Mouse (Mus musculus): ENCODE measurements around the gene Rnasek.

Gene Rnasek

DNA sequence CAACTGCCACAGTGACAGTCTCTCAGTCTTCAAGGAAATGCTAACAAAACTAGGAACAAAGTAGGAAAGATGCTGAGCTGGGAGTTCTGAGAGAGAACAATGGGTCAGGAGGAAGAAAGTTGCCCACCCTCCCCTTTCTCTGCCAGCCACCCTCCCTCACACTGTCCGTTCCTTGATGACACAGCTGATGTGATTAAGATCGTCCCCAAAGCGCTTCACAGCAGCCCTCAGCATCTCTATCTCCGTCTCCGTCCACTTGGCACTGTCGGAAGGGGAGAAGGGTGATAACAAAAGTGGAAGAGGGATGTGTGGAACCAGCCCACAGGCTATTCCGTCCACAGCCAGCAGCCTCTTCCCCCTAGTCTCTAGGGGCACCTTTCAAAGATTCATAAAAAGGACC lies 2.9 kb downstream of the Rnasek start:
- no peak for DNase-seq (ENCODE audit: low spot score in 2 of 2)

DNA sequence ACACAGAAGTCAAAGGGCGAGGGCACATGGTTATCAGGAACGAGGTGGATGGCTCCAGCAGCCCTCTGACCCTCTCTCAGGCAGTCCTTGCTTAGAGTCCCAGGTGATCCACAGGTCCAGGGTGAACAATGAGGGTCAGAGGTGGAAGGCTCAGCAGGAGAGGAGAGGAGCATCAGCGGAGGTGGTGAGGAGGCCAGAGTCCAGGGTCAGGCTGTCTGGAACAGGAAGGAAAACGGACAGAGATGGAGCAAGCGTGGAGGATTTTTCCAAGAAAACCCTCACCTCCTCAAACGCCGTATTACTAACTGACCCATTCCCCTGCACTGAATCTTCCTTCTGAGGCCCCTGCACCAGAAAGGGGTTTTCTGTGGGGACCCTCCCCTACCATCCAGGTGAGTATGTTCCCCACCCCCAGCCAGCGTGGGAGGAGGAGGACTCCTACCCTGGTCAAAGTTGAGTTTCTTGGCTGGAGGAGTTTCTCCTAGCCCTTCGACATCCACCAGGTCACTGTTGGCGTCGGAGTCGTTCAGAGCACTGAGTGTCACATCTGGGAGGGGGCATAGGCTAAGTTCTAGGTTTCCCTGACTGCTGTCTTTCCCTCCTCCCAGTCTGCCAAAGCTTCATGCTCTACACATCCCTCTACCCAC lies 4.3 kb downstream of the Rnasek start:
- DNase-seq (ENCODE audit: low spot score in 2 of 2), result no peak

DNA sequence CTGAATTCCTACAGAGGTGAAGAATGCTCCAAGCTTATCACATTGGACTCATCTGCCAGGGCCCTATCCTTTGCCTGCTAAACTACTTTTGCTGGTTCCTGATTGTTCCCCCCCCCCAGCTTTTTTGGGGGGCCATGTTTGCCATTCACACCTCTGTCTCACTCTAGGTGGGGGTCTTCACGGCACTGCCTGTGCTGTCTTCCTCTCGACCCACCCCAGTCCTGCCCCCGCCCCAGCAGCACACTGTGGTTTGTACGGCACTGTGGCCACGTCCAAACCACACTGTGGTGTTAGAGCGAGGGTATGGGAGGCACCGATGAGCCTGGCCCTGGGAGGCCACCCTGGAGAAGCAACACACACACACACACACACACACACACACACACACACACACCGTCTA lies 5.1 kb downstream of the Rnasek start:
- DNase-seq (ENCODE audit: low spot score in 2 of 2), result no peak

DNA sequence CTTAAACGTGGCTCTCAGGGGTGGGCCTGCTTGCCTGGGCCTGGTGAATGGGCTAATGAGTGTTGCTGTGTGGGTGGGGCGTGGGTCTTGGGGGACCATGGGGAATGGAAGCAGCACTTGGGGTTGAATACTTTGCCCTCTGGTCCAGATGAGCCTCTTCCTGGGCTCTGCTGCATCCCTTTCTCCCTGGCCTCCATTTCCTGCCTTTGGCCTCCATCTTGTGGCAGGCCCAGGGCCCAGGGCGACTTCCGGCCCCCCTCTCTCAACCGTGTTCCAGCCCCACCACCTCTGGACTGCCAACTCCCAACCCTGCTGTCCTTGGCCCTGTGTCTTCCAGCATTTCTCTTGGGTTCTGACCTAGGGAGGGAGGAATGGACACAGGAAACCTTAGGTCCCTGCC lies 5.6 kb downstream of the Rnasek start:
- no peak for DNase-seq (ENCODE audit: low spot score in 2 of 2)

DNA sequence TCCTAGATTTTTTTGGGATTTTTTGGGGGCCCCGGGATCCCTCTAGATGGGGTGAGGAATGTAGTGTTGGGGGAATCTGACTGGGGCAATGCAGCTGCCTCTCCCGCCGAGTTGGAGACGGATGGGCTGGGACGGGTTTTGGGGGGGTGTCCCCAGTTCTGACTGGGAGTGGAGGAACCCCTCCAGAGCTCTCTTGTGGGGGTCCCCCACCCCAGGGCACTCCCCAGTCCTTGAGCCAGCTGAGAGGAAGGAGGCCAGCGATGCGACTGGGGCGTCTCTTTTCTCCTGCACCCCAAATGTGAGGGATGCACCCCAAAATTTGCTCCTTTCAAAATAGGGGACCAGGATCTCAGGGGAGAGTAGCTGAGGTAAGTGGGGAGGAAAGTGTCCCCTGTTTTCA lies 6.6 kb downstream of the Rnasek start:
- no peak for DNase-seq (ENCODE audit: low spot score in 2 of 2)

DNA sequence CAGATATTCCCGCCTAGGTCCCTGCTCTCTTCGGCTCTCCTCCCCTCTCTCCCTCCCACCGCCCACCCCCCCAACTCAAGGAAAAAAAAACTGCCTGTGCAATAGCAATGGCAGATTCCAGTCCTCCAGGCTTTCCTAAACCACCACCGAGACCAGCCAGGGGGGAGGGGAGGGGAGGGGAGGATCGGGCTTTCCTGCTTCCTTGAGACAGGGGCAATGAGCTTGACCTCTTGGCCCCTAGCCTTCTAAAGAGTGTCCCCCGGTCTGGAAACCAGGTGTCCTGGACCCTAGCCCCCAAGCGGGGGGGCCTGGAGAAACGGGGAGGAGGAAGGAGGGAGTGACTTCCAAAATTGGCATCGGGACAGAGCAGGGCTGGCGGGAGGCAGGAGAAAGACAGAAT lies 7.1 kb downstream of the Rnasek start:
- DNase-seq (ENCODE audit: low spot score in 2 of 2), result no peak

DNA sequence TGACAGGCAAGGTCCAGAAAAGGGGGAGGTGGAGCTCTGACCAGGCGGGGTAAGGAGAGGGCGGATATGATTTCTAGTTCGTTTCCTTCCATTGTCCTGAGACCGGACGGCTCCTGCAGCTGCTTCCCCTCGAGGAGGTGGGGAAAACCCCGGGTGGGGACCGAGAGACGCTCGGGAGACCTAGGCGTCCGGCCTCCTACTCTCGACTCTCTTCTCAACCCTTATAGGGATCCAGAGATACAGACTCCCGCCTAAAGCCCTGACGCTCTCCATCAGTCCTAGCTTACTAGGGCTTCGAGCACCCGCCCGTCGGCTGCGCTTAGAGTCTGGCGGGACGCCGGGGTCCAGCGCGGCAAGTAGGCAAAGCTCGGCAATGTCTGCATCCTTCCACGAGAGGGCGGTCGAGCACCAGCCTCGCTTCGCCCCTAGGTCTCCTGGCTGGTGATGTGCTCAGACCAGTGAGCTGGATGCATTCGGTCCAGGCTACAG lies 9.4 kb downstream of the Rnasek start:
- no peak for DNase-seq (ENCODE audit: low spot score in 2 of 2)

DNA sequence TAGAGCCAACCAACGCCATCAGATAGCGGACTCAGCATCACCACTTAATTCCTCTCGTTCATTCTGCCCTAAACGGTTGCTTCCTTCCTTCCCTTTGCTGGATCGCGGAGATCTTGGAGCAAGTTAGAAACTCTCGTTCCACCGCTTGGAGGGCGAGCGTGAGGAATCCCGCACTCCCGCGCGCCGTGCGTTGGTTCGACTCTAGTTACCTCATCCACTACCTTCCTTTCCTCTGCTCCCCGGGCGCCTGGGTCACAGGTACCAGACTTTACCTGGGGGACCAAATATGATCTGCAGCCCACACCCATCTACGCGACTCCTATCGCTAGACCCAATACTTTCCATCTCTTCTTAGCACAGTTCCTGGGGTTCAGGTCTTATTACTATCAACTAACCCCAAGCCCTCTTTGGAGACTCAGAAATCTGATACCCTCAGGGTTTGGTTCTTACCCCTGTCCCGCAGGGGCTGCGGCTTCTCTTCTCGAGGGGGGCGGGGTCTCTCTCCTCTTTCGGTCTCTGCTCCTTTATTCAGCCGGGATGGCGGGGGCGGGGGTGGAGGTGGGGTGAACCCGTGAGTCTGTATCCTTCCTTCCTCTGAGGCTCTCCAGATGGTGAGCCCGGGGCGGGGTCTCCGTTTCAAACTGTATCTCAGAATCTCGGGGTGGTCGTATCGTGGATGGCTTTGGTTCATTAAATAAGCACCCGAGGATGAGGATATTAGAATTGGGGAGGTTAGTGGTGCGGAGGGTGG lies 10.2 kb downstream of the Rnasek start, which contains the start of gene Bcl6b:
TSS of gene Bcl6b (minus strand) at position 539 of the 751 bp plus-strand sequence.
- DNase-seq (ENCODE audit: low spot score in 2 of 2), result no peak

DNA sequence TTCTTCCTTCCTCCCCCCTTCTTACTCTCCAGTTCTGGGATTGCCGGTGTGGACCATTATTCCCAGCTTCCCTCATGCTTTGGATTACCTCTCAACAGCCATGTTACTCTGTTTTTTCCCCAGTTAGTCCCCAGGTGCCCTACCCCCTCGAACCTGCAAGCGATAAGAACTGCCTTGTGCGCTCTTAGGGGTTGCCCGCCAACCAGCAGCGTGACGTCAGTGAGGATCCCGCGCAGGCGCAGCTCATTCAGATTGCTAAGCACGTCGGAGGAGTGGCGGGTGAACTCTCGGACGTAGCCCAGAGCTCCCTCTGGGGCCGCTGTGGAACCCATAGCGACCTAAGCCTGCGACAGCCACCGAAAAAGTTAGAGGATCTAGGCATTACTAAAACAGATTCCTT lies 10.8 kb downstream of the Rnasek start:
- DNase-seq (ENCODE audit: low spot score in 2 of 2), result no peak

DNA sequence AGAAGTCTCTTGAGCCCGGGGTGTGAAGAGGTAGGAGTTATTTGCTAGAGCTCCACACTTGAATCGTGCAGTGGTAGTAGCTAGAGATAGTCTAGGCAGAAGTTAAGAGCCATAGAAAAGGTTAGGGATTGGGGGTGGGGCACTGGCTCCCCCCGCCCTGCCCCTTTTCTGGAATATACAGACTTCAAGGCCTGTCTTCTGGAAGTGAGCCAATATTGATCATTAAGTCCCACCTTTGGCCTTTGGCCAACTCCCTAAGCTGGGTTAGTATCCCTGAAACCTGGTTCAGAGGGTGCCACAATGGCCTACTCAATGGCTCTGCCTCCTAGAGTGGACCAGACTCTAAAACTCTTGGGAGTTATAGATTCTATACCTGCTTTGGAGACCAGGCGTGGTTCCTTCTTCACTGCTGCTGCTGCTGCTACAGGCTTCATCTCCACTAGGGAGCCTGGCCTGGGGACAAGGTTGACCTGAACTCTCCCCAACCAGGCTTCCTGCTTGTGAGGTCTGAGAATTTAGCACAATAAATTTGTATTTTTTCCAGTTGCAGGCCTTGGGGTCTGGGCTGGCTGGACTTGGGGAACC lies 11.9 kb downstream of the Rnasek start:
- DNase-seq (ENCODE audit: low spot score in 2 of 2), result no peak

DNA sequence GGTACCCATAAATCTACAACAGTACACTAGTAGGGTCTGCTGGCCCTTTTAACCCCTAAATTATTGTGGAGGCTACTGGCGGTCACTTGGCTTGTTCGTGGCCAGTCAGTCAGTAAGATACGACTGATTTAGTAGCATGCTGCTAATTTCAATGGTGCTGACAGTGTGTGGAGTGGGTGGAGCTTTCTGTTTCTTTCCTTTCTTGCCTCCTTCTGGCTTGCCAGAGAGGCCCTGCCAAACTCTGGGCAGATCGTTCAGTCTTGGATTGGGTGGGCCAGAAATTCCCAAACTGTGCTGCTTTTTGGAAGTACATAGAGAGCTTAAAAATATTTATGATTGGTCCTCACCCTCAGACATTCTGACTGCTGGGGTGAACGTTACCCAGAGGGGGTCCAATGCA lies 12.5 kb downstream of the Rnasek start:
- DNase-seq (ENCODE audit: low spot score in 2 of 2), result no peak

DNA sequence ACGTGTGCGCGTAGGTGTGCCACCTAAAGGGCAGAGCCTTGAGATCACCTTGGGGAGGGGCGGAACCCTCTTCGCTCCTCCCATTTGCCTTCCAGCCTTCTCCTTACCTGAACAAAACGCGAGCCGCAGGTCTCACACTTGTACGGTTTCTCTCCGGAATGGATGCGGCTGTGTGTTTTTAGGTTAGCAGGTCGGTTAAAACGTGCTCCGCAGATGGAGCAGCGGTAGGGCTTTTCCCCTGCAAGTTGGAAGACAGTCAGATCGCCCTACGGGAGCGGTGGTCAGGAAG lies 13.1 kb downstream of the Rnasek start:
- no peak for DNase-seq (ENCODE audit: low spot score in 2 of 2)

DNA sequence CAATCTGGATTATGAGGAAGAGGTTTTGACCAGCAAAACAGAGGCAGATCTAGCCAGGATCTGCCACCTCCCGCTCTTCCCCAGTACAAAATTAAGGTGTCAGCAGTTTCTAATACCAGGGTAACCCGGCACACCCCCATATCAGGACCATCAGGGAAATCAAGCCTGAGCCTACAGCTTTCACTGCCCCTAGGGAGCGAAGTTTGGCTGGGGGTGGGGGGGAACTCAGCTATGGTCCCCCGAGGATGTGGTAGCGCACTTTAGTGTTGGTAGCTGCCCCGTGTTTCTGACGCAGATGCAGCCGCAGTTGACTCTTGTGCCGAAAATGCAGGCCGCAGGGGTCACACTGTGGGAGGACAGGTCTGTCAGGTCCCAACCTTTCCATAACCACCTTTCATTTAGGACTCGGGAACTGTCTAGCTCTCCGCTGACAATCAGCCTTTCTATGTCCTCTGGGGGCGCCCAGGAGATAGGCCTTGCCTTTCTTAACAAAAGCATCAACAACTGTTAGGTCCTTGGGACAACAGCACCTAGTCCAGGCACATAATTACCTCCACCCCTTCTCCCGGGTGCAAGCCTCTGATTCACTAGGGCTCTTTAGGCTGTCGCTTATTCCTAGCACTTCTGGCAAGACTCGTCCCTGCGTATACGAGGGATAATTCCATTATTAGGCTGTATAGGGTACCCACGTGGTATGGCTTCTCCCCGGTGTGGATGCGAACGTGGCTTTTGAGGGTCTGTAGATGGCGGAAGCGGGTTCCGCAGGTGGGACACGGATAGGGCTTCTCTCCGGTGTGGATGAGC lies 13.6 kb downstream of the Rnasek start:
- DNase-seq (ENCODE audit: low spot score in 2 of 2), result no peak

DNA sequence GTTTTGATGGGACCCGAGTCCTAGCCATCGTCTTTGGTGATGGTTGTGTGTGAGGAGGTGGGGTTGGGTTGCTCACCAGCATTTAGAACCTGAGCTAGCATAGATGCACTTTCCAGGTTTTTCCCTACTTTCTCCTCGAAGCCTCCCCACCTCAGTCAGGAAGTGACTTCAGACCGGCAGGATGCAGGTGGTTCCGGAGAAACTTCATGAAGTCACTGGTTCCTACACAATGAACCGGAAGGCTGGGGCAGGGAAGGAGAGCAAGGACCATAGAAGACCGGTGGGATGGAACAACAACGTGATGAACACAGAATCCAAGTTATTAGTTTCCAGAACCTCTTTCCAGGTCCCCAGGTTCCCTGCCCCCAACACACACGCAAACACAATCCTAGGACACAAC lies 15.9 kb downstream of the Rnasek start:
- DNase-seq (ENCODE audit: low spot score in 2 of 2), result no peak

DNA sequence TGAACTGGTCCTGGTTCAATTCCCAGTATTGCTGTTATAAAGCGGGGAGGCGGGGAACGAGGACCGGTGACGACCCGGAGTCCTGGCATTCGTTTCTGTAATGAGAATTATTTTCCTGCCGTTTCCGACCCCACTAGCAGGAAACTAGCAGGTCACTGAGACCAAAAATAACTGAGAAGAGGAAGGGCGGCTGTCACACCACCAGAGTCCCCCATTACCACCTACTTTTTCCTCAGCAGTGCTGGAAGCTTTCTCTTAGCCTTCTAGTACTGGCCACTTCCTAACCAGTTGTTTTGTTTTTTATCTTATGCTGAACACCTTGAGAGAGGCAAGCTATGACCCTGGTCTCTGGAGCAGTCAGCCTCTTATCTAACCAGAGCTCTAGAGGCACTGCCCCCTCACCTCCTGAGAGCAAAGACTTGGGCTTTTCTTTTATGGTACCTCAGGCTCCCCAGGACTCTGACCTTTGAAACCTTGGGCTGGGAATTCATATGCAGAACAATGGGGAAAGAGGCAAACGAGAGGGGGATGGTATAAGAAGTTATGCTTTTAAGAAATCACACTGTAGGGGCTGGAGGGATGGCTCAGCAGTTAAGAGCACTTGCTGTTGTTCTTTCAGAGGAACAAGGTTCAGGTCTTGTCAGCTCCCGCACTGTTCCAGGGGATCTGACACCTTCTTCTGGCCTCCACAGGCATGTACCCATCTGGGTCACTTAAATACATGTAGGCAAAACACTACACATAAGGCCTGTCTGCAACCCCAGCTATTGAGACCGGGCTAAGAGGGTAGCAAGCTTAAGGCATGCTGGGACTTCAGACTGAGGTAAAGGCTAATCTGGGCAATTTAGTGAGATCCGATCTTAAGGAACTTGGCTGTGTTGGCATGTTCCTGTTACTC lies 17.8 kb downstream of the Rnasek start:
- DNase-seq (ENCODE audit: low spot score in 2 of 2), result no peak

DNA sequence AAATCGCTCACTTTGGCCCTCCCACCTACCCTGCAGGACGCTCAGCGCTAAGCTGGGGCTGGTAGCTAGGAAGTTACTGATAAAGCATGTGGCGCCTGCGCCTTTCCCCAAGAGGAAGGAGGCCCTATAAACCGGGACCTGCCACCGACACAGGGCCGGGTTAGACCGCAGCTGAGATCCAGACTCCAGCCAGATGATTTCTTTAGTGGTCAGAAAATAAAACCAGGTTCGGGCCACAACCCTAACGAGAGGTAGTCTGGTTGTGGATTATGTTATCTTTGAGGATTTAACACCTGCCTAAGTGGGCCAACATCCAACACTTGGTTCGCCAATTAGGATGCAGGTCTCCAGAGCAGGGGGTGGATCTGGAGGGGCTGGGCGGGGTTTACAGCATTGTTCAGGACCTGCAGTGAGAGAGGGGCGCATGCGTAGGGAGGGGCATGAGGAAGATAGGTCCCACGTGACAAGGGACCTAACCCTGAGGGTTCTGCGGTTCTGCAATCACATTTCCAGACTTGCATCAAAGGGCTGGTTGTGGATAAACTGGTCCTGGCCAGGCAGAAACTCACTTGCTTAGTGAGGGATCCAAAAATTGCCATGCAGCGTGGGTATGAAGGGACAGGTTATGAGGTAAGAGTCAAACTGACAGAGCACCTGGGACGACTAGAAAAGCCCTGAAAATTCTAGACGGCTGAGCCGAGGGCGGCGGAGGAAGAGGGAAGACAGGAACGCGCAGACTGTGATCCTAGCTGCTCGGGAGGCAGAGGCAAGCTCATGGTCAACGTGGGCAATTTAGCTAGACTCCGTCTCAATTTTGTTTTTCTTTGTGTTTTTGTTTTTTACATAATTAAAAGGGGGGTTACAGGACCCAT lies 18.7 kb downstream of the Rnasek start, which contains the start of gene Slc16a13:
TSS of gene Slc16a13 (minus strand) at position 334 of the 872 bp plus-strand sequence.
- peak; percentile 94 to 97 for DNase-seq (ENCODE audit: low spot score in 2 of 2)

DNA sequence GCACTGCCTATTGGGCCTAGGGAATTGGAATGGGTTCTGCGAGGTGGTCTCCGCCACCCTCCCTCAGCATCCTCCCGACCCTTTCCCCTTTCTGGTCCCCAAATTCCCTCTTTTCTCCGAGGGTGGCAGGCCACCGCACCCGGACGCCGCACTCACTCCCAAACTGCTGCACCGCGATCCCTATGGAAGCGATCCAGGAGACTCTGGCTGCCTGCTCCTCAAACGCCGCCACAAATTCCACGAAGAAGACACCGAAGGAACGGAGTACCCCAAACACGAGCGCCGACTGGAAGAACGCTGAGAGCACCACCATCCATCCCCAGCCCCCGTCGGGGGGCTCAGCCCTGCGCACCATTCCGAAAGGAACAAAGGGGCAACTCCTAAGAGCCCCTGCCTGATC lies 19.3 kb downstream of the Rnasek start:
- no peak for DNase-seq (ENCODE audit: low spot score in 2 of 2)

DNA sequence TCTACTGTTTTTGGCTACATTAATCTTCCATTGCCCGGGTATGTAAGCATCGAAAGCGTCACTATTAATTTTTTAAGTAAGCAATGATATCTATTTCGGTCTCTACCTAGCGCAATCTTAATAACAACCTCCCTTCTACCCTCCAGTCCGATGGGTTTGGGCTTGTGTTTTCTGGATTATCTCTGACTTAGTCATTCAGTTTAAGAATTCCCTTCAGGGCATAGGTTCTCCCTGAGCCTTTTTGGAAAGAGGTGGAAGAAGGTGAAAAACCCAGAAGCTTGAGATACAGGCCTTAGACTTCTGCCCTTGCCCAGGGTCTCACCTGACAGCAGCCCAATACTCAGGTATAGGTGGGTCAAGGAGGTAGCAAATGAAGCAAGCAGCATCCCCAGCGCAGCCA lies 19.8 kb downstream of the Rnasek start:
- DNase-seq (ENCODE audit: low spot score in 2 of 2), result no peak

DNA sequence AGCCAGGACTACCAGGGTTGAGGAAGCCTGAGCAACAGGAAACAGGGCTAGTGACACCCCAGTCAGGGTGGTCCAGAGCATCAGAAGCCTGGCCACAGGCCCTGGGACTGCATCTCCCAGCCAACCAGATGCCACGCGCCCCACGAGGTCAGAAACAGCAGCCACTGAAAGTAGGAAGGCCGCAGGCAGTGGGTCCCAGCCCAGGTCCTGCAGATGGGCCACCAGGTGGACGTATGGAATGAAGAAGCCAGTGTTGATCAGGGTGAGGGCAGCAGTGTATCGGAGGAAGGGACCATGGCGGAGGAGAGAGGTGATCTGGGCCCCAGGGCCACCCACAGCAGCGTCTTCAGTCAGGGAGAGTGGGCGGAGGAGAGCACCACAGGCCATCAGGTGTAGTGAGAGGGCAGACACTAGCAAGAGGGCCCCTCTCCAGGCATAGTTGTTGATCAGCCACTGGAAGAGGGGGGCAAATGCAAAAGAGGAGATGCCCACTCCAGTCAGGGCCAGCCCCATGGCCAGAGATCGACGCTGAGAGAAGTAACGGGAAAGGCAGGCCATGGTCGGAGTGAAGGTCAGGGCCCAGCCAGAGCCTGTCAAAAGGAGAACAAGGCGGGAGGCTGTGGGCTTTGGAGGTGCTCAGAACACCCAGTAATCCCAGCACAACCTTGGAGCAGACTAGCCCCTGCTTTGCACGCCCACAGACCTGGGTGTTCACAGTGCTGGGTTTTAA lies 20.7 kb downstream of the Rnasek start:
- DNase-seq (ENCODE audit: low spot score in 2 of 2), result no peak

DNA sequence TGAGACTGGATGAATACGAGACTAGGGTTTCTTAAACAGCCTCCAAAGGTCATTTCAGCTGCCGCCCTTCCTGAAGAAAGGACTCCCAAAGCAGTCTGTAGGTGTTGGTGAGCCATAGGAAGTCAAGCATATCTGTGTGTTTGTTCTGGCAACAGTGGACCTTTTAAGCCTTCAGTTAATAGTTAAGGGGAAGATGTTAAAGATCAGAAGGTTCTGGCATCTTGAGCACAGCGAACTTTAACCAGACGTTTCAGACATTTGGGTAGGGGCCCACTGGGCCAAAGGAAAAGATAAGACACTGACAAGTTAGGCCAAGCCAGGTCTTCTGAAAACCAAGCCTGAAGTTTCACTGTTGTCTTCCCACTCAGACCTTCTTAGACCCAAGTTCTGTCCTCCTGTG lies 21.6 kb downstream of the Rnasek start:
- no peak for DNase-seq (ENCODE audit: low spot score in 2 of 2)
